7 mouse cellular contexts compared by ENCODE assay signal in genomic region chr7:4471179-4471555, GRCm38 (mm10). TPM values are rescaled to one million over a fixed set of nuclear protein-coding genes. Genes with fewer than 3 reads are reported as not detected.
DNase-seq lines count a peak whose midpoint lies in the region; ATAC-seq and TF ChIP-seq lines count a peak whose summit lies in the region.

No protein-coding gene starts in this region.

- WGBS in embryonic facial prominence, embryonic 13.5 days: 1% methylated on average over 24 of the region's 24 CpGs
- WGBS in kidney, adult 2 months: 5% methylated on average over 24 of the region's 24 CpGs
- WGBS in limb, embryonic 10.5 days: under 1% methylated on average over 24 of the region's 24 CpGs
- WGBS in midbrain, embryonic 11.5 days: under 1% methylated on average over 24 of the region's 24 CpGs

- H3K27me3 ChIP-seq in embryonic facial prominence, embryonic 13.5 days: peaks cover 52% of the 10 kb centered on the region
- no peaks in the 10 kb centered on the region for H3K27me3 ChIP-seq in kidney, adult 2 months (replicated peaks; ENCODE audit: control insufficient read depth, insufficient read depth, low read length)
- peaks cover 81% of the 10 kb centered on the region for H3K27me3 ChIP-seq in limb, embryonic 10.5 days (ENCODE audit: low read depth, poor library complexity, severe bottlenecking)
- H3K27me3 ChIP-seq in midbrain, embryonic 11.5 days (ENCODE audit: control insufficient read depth, insufficient read depth, low read length): peaks cover 37% of the 10 kb centered on the region

- no peaks in the 10 kb centered on the region for H3K4me1 ChIP-seq in bone marrow macrophage, adult 2 months (ENCODE audit: control insufficient read depth, insufficient read depth, low read length)
- H3K4me1 ChIP-seq in embryonic facial prominence, embryonic 13.5 days: peaks cover 4% of the 10 kb centered on the region; the same call in 1 of the 2 replicates
- H3K4me1 ChIP-seq in kidney, adult 2 months (ENCODE audit: control insufficient read depth, insufficient read depth, low read length): 0 out of 2 replicates have a peak, but pooled peaks cover 3% of the 10 kb centered on the region
- peaks cover 13% of the 10 kb centered on the region for H3K4me1 ChIP-seq in limb, embryonic 10.5 days
- peaks cover 6% of the 10 kb centered on the region; the same call in 1 of the 2 replicates for H3K4me1 ChIP-seq in midbrain, embryonic 11.5 days (ENCODE audit: control insufficient read depth, insufficient read depth, low read length)

- no peaks in the 10 kb centered on the region for H3K9me3 ChIP-seq in embryonic facial prominence, embryonic 13.5 days
- H3K9me3 ChIP-seq in limb, embryonic 10.5 days (replicated peaks): no peaks in the 10 kb centered on the region; the same call in 1 of the 2 replicates
- no peaks in the 10 kb centered on the region for H3K9me3 ChIP-seq in midbrain, embryonic 11.5 days (ENCODE audit: control insufficient read depth, low read length)

- H3K4me2 ChIP-seq in embryonic facial prominence, embryonic 13.5 days: peak overlapping the region; percentile 82
- peak overlapping the region; percentile 49 for H3K4me2 ChIP-seq in midbrain, embryonic 11.5 days

- peak overlapping the region; percentile 33 for H3K4me3 ChIP-seq in bone marrow macrophage, adult 2 months (ENCODE audit: insufficient read depth, low read length)
- H3K4me3 ChIP-seq in embryonic facial prominence, embryonic 13.5 days: peak overlapping the region; percentile 46
- H3K4me3 ChIP-seq in kidney, adult 2 months (ENCODE audit: insufficient read depth, low read depth, low read length): peak overlapping the region; percentile 44
- H3K4me3 ChIP-seq in limb, embryonic 10.5 days: peak overlapping the region; percentile 45
- peak overlapping the region; percentile 24 for H3K4me3 ChIP-seq in midbrain, embryonic 11.5 days (ENCODE audit: low read depth, low read length)

- no peak for TF ChIP-seq POLR2A in bone marrow macrophage, adult 2 months (IDR thresholded peaks at IDR 0.05; ENCODE audit: borderline replicate concordance, low read depth, low read length)
- TF ChIP-seq POLR2A in kidney, adult 2 months (IDR thresholded peaks at IDR 0.05; ENCODE audit: low read depth, low read length): no peak

- no peaks in the 10 kb centered on the region for H3K36me3 ChIP-seq in embryonic facial prominence, embryonic 13.5 days
- no peaks in the 10 kb centered on the region for H3K36me3 ChIP-seq in kidney, adult 2 months (ENCODE audit: control insufficient read depth, insufficient read depth, low read length)
- no peaks in the 10 kb centered on the region for H3K36me3 ChIP-seq in limb, embryonic 10.5 days
- no peaks in the 10 kb centered on the region for H3K36me3 ChIP-seq in midbrain, embryonic 11.5 days (ENCODE audit: control insufficient read depth, insufficient read depth, low read length)

- no peak overlapping the region for H3K27ac ChIP-seq in bone marrow macrophage, adult 2 months (ENCODE audit: insufficient read depth, low read depth, low read length)
- no peak overlapping the region for H3K27ac ChIP-seq in embryonic facial prominence, embryonic 13.5 days
- no peak overlapping the region for H3K27ac ChIP-seq in kidney, adult 2 months (ENCODE audit: insufficient read depth, low read depth, low read length)
- H3K27ac ChIP-seq in limb, embryonic 10.5 days: no peak overlapping the region
- H3K27ac ChIP-seq in midbrain, embryonic 11.5 days (ENCODE audit: low read depth, low read length): no peak overlapping the region

- DNase-seq in heart, adult 8-10 months (ENCODE audit: low spot score): peak; percentile 83
- DNase-seq in kidney, adult 2 months: peak; percentile 87
- peak; percentile 84 for DNase-seq in limb, embryonic 10.5 days (ENCODE audit: low spot score)
- peak; percentile 95 for DNase-seq in midbrain, embryonic 11.5 days (ENCODE audit: low spot score, missing footprints)
- DNase-seq in skeletal muscle tissue, adult 2 months (ENCODE audit: low read depth, low spot score): peak; percentile 28

- TF ChIP-seq CTCF in bone marrow macrophage, adult 2 months (IDR thresholded peaks at IDR 0.05; ENCODE audit: low read depth, low read length): no peak
- TF ChIP-seq CTCF in kidney, adult 2 months (conservative IDR thresholded peaks at IDR 0.05; ENCODE audit: insufficient read depth, insufficient read length, low read depth, low read length): peak; percentile 72

- ATAC-seq in embryonic facial prominence, embryonic 13.5 days (ENCODE audit: insufficient number of reproducible peaks, insufficient read depth, low FRiP score, low TSS enrichment, low read depth): peak; percentile 75
- peak; percentile 86 for ATAC-seq in midbrain, embryonic 11.5 days (ENCODE audit: low FRiP score)

- H3K9ac ChIP-seq in embryonic facial prominence, embryonic 13.5 days: peak overlapping the region; percentile 56
- peak overlapping the region; percentile 44 for H3K9ac ChIP-seq in midbrain, embryonic 11.5 days (ENCODE audit: low read length)

RNA-seq across cellular contexts. Expression of gene Eps8l1, which starts 10.7 kb away (rescaled TPM):
- polyA plus RNA-seq in bone marrow macrophage, adult 2 months (2012; ENCODE audit: insufficient read depth, insufficient read length, missing spikeins): 23.7 and 29.0 TPM in 2 replicates
- polyA plus RNA-seq in embryonic facial prominence, embryonic 13.5 days (2015; fragmentation: Nextera tagmentation; extraction: Ambion mirVana): 6.6 and 9.4 TPM in 2 replicates
- total RNA-seq in heart, adult 8-10 months (2022): 1 to 10 TPM; 1.3 to 5.8 (median 3.6) TPM
- 10.6 and 12.7 TPM in 2 replicates for polyA plus RNA-seq in kidney, adult 2 months (2012; rRNA removed)
- 2.7 and 5.4 TPM in 2 replicates for polyA plus RNA-seq in limb, embryonic 10.5 days (2016; fragmentation: Nextera tagmentation; extraction: Ambion mirVana)
- polyA plus RNA-seq in midbrain, embryonic 11.5 days (2014; fragmentation: Nextera tagmentation; extraction: Ambion mirVana): 3.1 and 3.8 TPM in 2 replicates

RNA-seq across cellular contexts. Expression of gene Rdh13, which starts 25.7 kb away (rescaled TPM):
- 6.5 and 7.5 TPM in 2 replicates for polyA plus RNA-seq in bone marrow macrophage, adult 2 months (2012; ENCODE audit: insufficient read depth, insufficient read length, missing spikeins)
- polyA plus RNA-seq in embryonic facial prominence, embryonic 13.5 days (2015; fragmentation: Nextera tagmentation; extraction: Ambion mirVana): 28.6 and 30.2 TPM in 2 replicates
- total RNA-seq in heart, adult 8-10 months (2022): 10 to 100 TPM; 28.9 to 38.3 (median 32.6) TPM
- 21.0 and 23.8 TPM in 2 replicates for polyA plus RNA-seq in kidney, adult 2 months (2012; rRNA removed)
- 31.9 and 35.0 TPM in 2 replicates for polyA plus RNA-seq in limb, embryonic 10.5 days (2016; fragmentation: Nextera tagmentation; extraction: Ambion mirVana)
- polyA plus RNA-seq in midbrain, embryonic 11.5 days (2014; fragmentation: Nextera tagmentation; extraction: Ambion mirVana): 30.6 and 30.9 TPM in 2 replicates

RNA-seq across cellular contexts. Expression of gene Ppp1r12c, which starts 30.3 kb away (rescaled TPM):
- 293 and 348 TPM in 2 replicates for polyA plus RNA-seq in bone marrow macrophage, adult 2 months (2012; ENCODE audit: insufficient read depth, insufficient read length, missing spikeins)
- 45.9 and 48.2 TPM in 2 replicates for polyA plus RNA-seq in embryonic facial prominence, embryonic 13.5 days (2015; fragmentation: Nextera tagmentation; extraction: Ambion mirVana)
- total RNA-seq in heart, adult 8-10 months (2022): 10 to 100 TPM; 55.6 to 74.8 (median 61.6) TPM
- 31.0 and 33.0 TPM in 2 replicates for polyA plus RNA-seq in kidney, adult 2 months (2012; rRNA removed)
- polyA plus RNA-seq in limb, embryonic 10.5 days (2016; fragmentation: Nextera tagmentation; extraction: Ambion mirVana): 36.8 and 42.1 TPM in 2 replicates
- 28.4 and 32.7 TPM in 2 replicates for polyA plus RNA-seq in midbrain, embryonic 11.5 days (2014; fragmentation: Nextera tagmentation; extraction: Ambion mirVana)

RNA-seq across cellular contexts. Expression of gene Tnnt1, which starts 45.0 kb away (rescaled TPM):
- 3.0 and 4.4 TPM in 2 replicates for polyA plus RNA-seq in bone marrow macrophage, adult 2 months (2012; ENCODE audit: insufficient read depth, insufficient read length, missing spikeins)
- polyA plus RNA-seq in embryonic facial prominence, embryonic 13.5 days (2015; fragmentation: Nextera tagmentation; extraction: Ambion mirVana): 57.6 and 63.3 TPM in 2 replicates
- 10 to 100 TPM; 12.4 to 22.1 (median 19.0) TPM for total RNA-seq in heart, adult 8-10 months (2022)
- polyA plus RNA-seq in kidney, adult 2 months (2012; rRNA removed): 0.39 and 3.9 TPM in 2 replicates
- 4.1 and 15.3 TPM in 2 replicates for polyA plus RNA-seq in limb, embryonic 10.5 days (2016; fragmentation: Nextera tagmentation; extraction: Ambion mirVana)
- polyA plus RNA-seq in midbrain, embryonic 11.5 days (2014; fragmentation: Nextera tagmentation; extraction: Ambion mirVana): 6.6 and 8.1 TPM in 2 replicates

RNA-seq across cellular contexts. Expression of gene Tnni3, which starts 52.9 kb away (rescaled TPM):
- 12.3 and 19.9 TPM in 2 replicates for polyA plus RNA-seq in bone marrow macrophage, adult 2 months (2012; ENCODE audit: insufficient read depth, insufficient read length, missing spikeins)
- 4.7 and 11.8 TPM in 2 replicates for polyA plus RNA-seq in embryonic facial prominence, embryonic 13.5 days (2015; fragmentation: Nextera tagmentation; extraction: Ambion mirVana)
- over 10,000 TPM in 3 of 4 experiments, 1,000 to 10,000 TPM in 1; 9,443 to 11,840 (median 11,050) TPM for total RNA-seq in heart, adult 8-10 months (2022)
- polyA plus RNA-seq in kidney, adult 2 months (2012; rRNA removed): 2.1 and 2.6 TPM in 2 replicates
- 2.6 and 3.1 TPM in 2 replicates for polyA plus RNA-seq in limb, embryonic 10.5 days (2016; fragmentation: Nextera tagmentation; extraction: Ambion mirVana)
- polyA plus RNA-seq in midbrain, embryonic 11.5 days (2014; fragmentation: Nextera tagmentation; extraction: Ambion mirVana): 0.97 and 1.7 TPM in 2 replicates

Comparison
In these comparisons a context has a peak if more than half of its experiments do, and no peak if none do; other contexts are left out.
1. DNase-seq: peak in every context shown above with its lines; median percentile 95 in midbrain, embryonic 11.5 days; 87 in kidney, adult 2 months; 84 in limb, embryonic 10.5 days; 83 in heart, adult 8-10 months; 28 in skeletal muscle tissue, adult 2 months.